Mouse (Mus musculus) heart, embryonic 14.5 days (tissue): Measurements from ENCODE around the gene Gm45713. TPM values are rescaled to one million over a fixed set of nuclear protein-coding genes. Genes with fewer than 3 reads are reported as not detected.
"Not testable (repeated sequence)": the region's sequence is repeated elsewhere in the genome, so short reads cannot be mapped to it uniquely, and the experiment has no call there.

Experiments
- ATAC-seq: fragments of 200-750 bp; cut with Nextera tagmentation; 2 replicates; pipeline ENCODE4 v1.8.0; 2017; ENCODE audit warnings: low read depth, moderate TSS enrichment; ENCODE audit not compliant: insufficient number of reproducible peaks, insufficient read depth, low FRiP score
- H3K27ac ChIP-seq, 2 experiments: fragments of 200-500 bp in 1 of 2; fragments of 300-500 bp in 1 of 2; sonication (generic) in 1 of 2; replicated peaks in 1 of 2; 2 replicates each; pipeline ENCODE4 v1.5.1; 2012 to 2014; ENCODE audit warnings: low read depth in 2 of 2, low read length in 2 of 2, control low read depth in 1 of 2, mild to moderate bottlenecking in 1 of 2, mixed read lengths in 1 of 2; ENCODE audit not compliant: control insufficient read depth in 1 of 2, insufficient read depth in 1 of 2
- H3K27me3 ChIP-seq: fragments of 300-500 bp; sonication (generic); 2 replicates; pipeline ENCODE4 v1.6.1; 2014; ENCODE audit warnings: mild to moderate bottlenecking, low read length, control low read depth; ENCODE audit not compliant: control insufficient read depth, insufficient read depth
- H3K36me3 ChIP-seq: fragments of 300-500 bp; sonication (generic); 2 replicates; pipeline ENCODE4 v1.6.1; 2014; ENCODE audit warnings: mild to moderate bottlenecking, control low read depth, low read length, mixed read lengths; ENCODE audit not compliant: control insufficient read depth, insufficient read depth
- H3K4me1 ChIP-seq, 2 experiments: fragments of 200-500 bp in 1 of 2; fragments of 300-500 bp in 1 of 2; sonication (generic) in 1 of 2; 2 replicates each; pipeline ENCODE4 v1.6.1; 2012 to 2014; ENCODE audit warnings: low read length in 2 of 2, control low read depth in 1 of 2, mixed read lengths in 1 of 2; ENCODE audit not compliant: control insufficient read depth in 2 of 2, insufficient read depth in 2 of 2
- H3K4me2 ChIP-seq: fragments of 300-500 bp; sonication (generic); 2 replicates; pipeline ENCODE4 v1.6.1; 2014; ENCODE audit warnings: mild to moderate bottlenecking, low read length
- H3K4me3 ChIP-seq, 2 experiments: fragments of 200-500 bp in 1 of 2; fragments of 300-500 bp in 1 of 2; sonication (generic) in 1 of 2; 2 replicates each; pipeline ENCODE4 v1.5.1; 2012 to 2014; ENCODE audit warnings: low read length in 2 of 2, mild to moderate bottlenecking in 2 of 2, control low read depth in 1 of 2, low read depth in 1 of 2, moderate library complexity in 1 of 2; ENCODE audit not compliant: control insufficient read depth in 1 of 2, insufficient read depth in 1 of 2
- H3K9ac ChIP-seq: fragments of 300-500 bp; sonication (generic); 2 replicates; pipeline ENCODE4 v1.6.1; 2014; ENCODE audit warnings: mild to moderate bottlenecking, low read length
- H3K9me3 ChIP-seq: fragments of 300-500 bp; sonication (generic); 2 replicates; pipeline ENCODE4 v1.6.1; 2016; ENCODE audit warnings: low read length, control low read depth; ENCODE audit not compliant: control insufficient read depth
- WGBS: fragments of 180-500 bp; shearing (Covaris S2); extraction: QIAGEN DNeasy Blood & Tissue Kit; methylation state at CpG from one replicate; pipeline ENCODE4 v1.1.7; 2014; 5-methylcytosine and 5-hydroxymethylcytosine counted together
- polyA plus RNA-seq: library from polyadenylated mRNA; unstranded; fragments of >200 nt; fragmentation: Nextera tagmentation; extraction: Ambion mirVana; gene quantifications from 2 replicates; pipeline ENCODE4 v1.2.1, GENCODE M21; 2014

Gm45713 gene
- polyA plus RNA-seq, 1 experiment from 2014 or later: 0.34 TPM

DNA sequence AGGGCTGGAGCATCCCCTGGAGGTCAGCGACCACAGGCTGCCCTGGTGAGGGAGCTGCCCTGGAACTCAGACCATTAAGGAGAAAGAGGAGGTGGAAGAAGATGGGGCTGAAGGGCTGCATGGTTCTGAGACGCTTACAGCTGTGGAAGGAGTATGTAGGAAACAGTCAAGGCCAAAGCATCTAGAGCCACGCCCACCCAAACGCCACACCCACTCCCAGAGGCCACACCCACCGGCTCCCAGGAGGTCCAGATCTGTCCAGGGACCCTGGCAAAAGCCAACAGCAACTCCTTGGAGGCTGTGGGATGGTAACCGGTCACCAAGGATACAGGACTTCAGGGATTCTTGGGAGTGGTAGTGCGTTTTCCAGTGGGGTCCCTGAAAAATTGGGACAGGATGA lies 42.5 kb upstream of the Gm45713 start:
- WGBS: 18% methylated on average over 7 of the region's 7 CpGs

DNA sequence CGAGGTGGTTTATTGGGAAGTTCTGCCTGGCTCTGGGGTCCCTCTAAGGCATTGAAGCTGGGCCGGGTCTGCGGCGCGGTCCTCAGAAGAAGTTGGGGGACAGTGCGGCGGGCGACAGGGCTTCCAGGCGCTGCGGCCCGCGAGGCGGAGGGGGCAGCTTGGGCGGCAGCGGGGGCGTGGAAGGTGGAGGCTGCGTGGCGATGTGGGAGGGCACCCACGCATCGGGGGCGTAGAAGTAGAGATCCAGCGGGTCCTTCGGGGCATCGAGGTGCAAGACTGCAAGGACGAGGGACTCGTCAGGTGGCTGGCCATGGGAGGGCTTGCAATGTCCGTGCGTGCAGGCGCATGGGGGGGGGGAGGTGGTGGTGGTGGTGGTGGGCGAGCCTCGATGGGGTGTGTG lies 40.3 kb upstream of the Gm45713 start:
- peaks cover 84% of the 10 kb centered on the region for H3K27me3 ChIP-seq
- no peak overlapping the region for H3K27ac ChIP-seq
- 0 out of 2 replicates have a peak overlapping the region, but pooled peaks have one; percentile 11 for H3K9ac ChIP-seq
- H3K4me1 ChIP-seq: peaks cover 2 to 15% of the 10 kb centered on the region in 2 experiments; a peak in 3 of 4 replicates
- ATAC-seq: no peak
- peak overlapping the region in 1 of 2 experiments; percentile 20; a peak in 2 of 4 replicates for H3K4me3 ChIP-seq
- H3K4me2 ChIP-seq: peak overlapping the region; percentile 46
- peaks cover 15% of the 10 kb centered on the region for H3K9me3 ChIP-seq
- no peaks in the 10 kb centered on the region for H3K36me3 ChIP-seq
- WGBS: 6% methylated on average over 30 of the region's 31 CpGs

More for the DNA sequence above, 42.5 kb upstream of the Gm45713 start:
- Histone ChIP-seq H3K36me3 (no peaks in the 10 kb centered on the region), H3K9ac (no peak overlapping the region), H3K27me3 (peaks cover 98% of the 10 kb centered on the region), H3K4me1 (peaks cover 5 to 28% of the 10 kb centered on the region in 2 experiments; a peak in 3 of 4 replicates), H3K4me2 (no peak overlapping the region), H3K4me3 (no peak overlapping the region), H3K27ac (no peak overlapping the region), H3K9me3 (no peaks in the 10 kb centered on the region)
- ATAC-seq: no peak

DNA sequence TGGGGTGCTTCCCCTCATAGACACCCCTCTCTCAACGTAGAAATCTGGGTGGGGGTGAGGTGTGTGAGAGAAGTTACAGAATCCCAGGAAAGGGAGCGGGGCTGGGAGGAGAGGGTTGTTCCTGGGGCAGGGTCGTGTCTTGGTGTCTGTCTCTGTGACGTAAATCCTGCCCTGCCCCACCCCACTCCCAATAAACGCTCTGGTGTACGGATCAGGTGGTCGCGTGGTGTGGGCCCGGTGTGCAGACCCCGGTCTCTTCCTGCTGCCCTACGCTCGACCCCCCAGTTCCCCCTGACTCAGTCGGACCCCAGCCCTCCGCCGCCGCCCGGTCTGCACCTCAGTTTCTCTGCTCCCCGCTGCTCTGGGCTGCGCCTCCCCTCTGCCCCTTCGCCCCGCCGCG lies 39.9 kb upstream of the Gm45713 start:
- peak overlapping the region; percentile 46 for H3K4me2 ChIP-seq
- H3K4me3 ChIP-seq: peak overlapping the region in 1 of 2 experiments; percentile 20; a peak in 2 of 4 replicates
- 0 out of 2 replicates have a peak overlapping the region, but pooled peaks have one; percentile 11 for H3K9ac ChIP-seq

DNA sequence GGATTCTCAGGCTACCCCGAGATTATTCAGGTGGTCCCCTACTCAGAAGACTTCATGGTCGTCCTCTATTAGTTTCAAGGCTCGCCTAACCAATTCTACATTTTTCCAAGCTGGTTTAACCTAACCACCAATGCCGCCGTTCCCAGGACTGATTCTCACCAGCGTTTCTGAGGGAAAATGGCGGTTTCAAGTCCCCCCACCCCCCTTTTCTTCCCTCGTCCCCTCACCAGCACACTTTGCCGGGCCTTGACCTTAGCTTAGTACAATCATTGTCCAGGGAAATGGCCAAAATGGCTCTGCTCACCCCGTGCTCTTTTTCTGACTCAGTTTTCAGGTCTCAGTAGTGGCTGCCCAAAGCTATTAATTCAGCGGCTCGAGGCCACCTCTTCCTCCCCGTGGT lies 39.4 kb upstream of the Gm45713 start:
- H3K4me2 ChIP-seq: no peak overlapping the region
- H3K9ac ChIP-seq: no peak overlapping the region
- H3K4me3 ChIP-seq: no peak overlapping the region
- H3K27ac ChIP-seq: no peak overlapping the region
- WGBS: 3% methylated on average over 13 of the region's 13 CpGs
- ATAC-seq: no peak
- peaks cover 24% of the 10 kb centered on the region for H3K9me3 ChIP-seq
- H3K27me3 ChIP-seq: peaks cover 79% of the 10 kb centered on the region
- no peaks in the 10 kb centered on the region for H3K36me3 ChIP-seq
- H3K4me1 ChIP-seq: 0 out of 4 replicates have a peak, but pooled peaks cover 0 to 8% of the 10 kb centered on the region in 2 experiments

More for the DNA sequence above, 39.9 kb upstream of the Gm45713 start:
- peaks cover 80% of the 10 kb centered on the region for H3K27me3 ChIP-seq
- H3K9me3 ChIP-seq: peaks cover 19% of the 10 kb centered on the region
- peaks cover 1 to 10% of the 10 kb centered on the region in 2 experiments; a peak in 3 of 4 replicates for H3K4me1 ChIP-seq
- H3K36me3 ChIP-seq: no peaks in the 10 kb centered on the region
- no peak for ATAC-seq
- no peak overlapping the region for H3K27ac ChIP-seq
- WGBS: 3% methylated on average over 23 of the region's 23 CpGs

DNA sequence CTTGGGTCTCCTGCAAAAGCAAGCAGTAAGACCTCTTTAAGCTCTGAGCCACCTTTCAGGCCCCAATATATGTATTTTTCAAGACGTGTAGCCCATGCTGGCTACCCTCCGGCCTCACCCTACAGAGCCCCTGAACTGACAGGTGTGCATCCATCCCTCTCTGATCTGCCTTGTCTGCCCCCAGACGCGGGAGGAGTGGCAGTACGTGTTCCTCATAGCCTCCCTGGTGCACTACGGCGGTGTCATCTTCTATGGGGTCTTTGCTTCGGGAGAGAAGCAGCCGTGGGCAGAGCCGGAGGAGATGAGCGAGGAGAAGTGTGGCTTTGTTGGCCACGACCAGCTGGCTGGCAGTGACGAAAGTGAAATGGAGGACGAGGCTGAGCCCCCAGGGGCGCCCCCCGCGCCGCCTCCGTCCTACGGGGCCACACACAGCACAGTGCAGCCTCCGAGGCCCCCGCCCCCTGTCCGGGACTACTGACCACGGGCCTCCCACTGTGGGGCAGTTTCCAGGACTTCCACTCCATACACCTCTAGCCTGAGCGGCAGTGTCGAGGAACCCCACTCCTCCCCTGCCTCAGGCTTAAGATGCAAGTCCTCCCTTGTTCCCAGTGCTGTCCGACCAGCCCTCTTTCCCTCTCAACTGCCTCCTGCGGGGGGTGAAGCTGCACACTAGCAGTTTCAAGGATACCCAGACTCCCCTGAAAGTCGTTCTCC lies 38.7 kb upstream of the Gm45713 start:
- no peak overlapping the region for H3K27ac ChIP-seq
- peak overlapping the region in 1 of 2 experiments; percentile 6; a peak in 1 of 4 replicates for H3K4me3 ChIP-seq
- H3K4me2 ChIP-seq: no peak overlapping the region

DNA sequence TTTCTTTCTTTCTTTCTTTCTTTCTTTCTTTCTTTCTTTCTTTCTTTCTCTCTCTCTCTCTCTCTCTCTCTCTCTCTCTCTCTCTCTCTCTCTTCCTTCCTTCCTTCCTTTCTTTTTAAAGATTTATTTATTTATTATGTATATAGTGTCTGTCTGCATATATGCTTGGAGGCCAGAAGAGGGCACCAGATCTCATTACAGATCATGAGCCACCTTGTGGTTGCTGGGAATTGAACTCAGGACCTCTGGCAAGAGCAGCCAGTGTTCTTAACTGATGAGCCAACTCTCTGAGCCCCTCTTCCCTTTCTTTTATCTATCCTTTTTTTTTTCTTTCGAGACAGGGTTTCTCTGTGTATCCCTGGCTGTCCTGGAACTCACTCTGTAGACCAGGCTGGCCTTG lies 37.7 kb upstream of the Gm45713 start:
- Histone ChIP-seq H3K9me3 (peaks cover 40% of the 10 kb centered on the region), H3K27me3 (peaks cover 73% of the 10 kb centered on the region)
- not testable (repeated sequence) for H3K9ac ChIP-seq, ATAC-seq, H3K27ac ChIP-seq, H3K4me1 ChIP-seq, H3K4me3 ChIP-seq, H3K4me2 ChIP-seq, H3K36me3 ChIP-seq
- WGBS: 73% methylated on average over 1 of the region's 1 CpGs

More for the DNA sequence above, 38.7 kb upstream of the Gm45713 start:
- no peak for ATAC-seq
- no peak overlapping the region for H3K9ac ChIP-seq
- H3K4me1 ChIP-seq: 0 out of 4 replicates have a peak, but pooled peaks cover 0 to 8% of the 10 kb centered on the region in 2 experiments
- H3K27me3 ChIP-seq: peaks cover 73% of the 10 kb centered on the region
- peaks cover 31% of the 10 kb centered on the region for H3K9me3 ChIP-seq
- no peaks in the 10 kb centered on the region for H3K36me3 ChIP-seq
- WGBS: 6% methylated on average over 29 of the region's 29 CpGs

DNA sequence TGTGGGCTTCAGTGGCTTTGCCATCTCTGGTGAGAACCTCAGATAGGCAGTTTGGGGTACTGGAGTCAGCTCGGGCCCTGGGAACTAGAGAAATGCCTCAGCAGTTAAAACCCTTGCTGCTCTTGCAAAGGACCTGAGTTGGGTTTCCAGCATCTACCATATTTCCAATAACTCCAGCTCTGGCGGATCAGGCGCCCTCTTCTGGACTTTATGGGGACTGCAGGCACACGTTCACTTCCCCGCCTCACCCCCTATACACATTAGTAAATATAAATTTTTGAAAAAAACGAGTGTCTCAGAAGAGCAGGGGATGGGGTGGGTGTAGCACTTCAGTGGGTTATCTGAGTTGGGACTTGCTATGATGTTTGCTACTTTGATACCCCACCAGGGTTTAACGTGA lies 36.9 kb upstream of the Gm45713 start:
- Histone ChIP-seq H3K4me1 (0 out of 4 replicates have a peak, but pooled peaks cover 0 to 8% of the 10 kb centered on the region in 2 experiments), H3K4me3 (no peak overlapping the region), H3K27me3 (peaks cover 73% of the 10 kb centered on the region), H3K9me3 (peaks cover 44% of the 10 kb centered on the region), H3K4me2 (no peak overlapping the region), H3K27ac (no peak overlapping the region), H3K36me3 (no peaks in the 10 kb centered on the region), H3K9ac (no peak overlapping the region)
- ATAC-seq: no peak
- WGBS: 57% methylated on average over 7 of the region's 7 CpGs
